Mouse (Mus musculus): Measurements from ENCODE around the gene Itga10. TPM values are rescaled to one million over a fixed set of nuclear protein-coding genes. Genes with fewer than 3 reads are reported as not detected.
"Not testable (repeated sequence)": the region's sequence is repeated elsewhere in the genome, so short reads cannot be mapped to it uniquely, and the experiment has no call there.

Gene Itga10
- polyA plus RNA-seq, 1 experiment from 2014 or later, result 1.1 TPM

- no peak for ATAC-seq
- 58% methylated on average over 17 of the region's 17 CpGs for WGBS
These were observed 38.9 kb downstream of the Itga10 start for GRCm38 (mm10) chr3:96684151-96684821.

GRCm38 (mm10) chr3:96684822-96685156 lies 39.4 kb downstream of the Itga10 start:
- H3K9me3 ChIP-seq (replicated peaks; ENCODE audit: control insufficient read depth, low read length, poor library complexity, severe bottlenecking), result no peaks in the 10 kb centered on the region
- no peak overlapping the region for H3K27ac ChIP-seq (ENCODE audit: low read length)
- peak overlapping the region; percentile 47 for H3K4me2 ChIP-seq (ENCODE audit: low read length)
- H3K27me3 ChIP-seq (ENCODE audit: control insufficient read depth, insufficient read depth, low read depth, low read length), result no peaks in the 10 kb centered on the region
- no peak for ATAC-seq
- WGBS, result 43% methylated on average over 28 of the region's 28 CpGs
- no peak overlapping the region for H3K9ac ChIP-seq (ENCODE audit: low read depth, low read length)
- peak overlapping the region; percentile 23; the same call in 1 of the 2 replicates for H3K4me3 ChIP-seq (ENCODE audit: low read depth, low read length)
- no peaks in the 10 kb centered on the region for H3K36me3 ChIP-seq (ENCODE audit: control insufficient read depth, insufficient read depth, low read length)
- H3K4me1 ChIP-seq (ENCODE audit: control insufficient read depth, insufficient read depth, low read length), result 0 out of 2 replicates have a peak, but pooled peaks cover 4% of the 10 kb centered on the region

More at GRCm38 (mm10) chr3:96684151-96684821, 38.9 kb downstream of the Itga10 start:
- no peak overlapping the region for H3K27ac ChIP-seq (ENCODE audit: low read length)
- H3K9me3 ChIP-seq (replicated peaks; ENCODE audit: control insufficient read depth, low read length, poor library complexity, severe bottlenecking), result no peaks in the 10 kb centered on the region
- no peaks in the 10 kb centered on the region for H3K27me3 ChIP-seq (ENCODE audit: control insufficient read depth, insufficient read depth, low read depth, low read length)
- H3K36me3 ChIP-seq (ENCODE audit: control insufficient read depth, insufficient read depth, low read length), result no peaks in the 10 kb centered on the region
- H3K9ac ChIP-seq (ENCODE audit: low read depth, low read length), result no peak overlapping the region
- H3K4me3 ChIP-seq (ENCODE audit: low read depth, low read length), result peak overlapping the region; percentile 23; the same call in 1 of the 2 replicates
- 0 out of 2 replicates have a peak, but pooled peaks cover 6% of the 10 kb centered on the region for H3K4me1 ChIP-seq (ENCODE audit: control insufficient read depth, insufficient read depth, low read length)
- H3K4me2 ChIP-seq (ENCODE audit: low read length), result peak overlapping the region; percentile 47

- not testable (repeated sequence) for H3K27ac ChIP-seq (ENCODE audit: low read length); H3K9me3 ChIP-seq (replicated peaks; ENCODE audit: control insufficient read depth, low read length, poor library complexity, severe bottlenecking); H3K4me2 ChIP-seq (ENCODE audit: low read length); H3K27me3 ChIP-seq (ENCODE audit: control insufficient read depth, insufficient read depth, low read depth, low read length); H3K4me1 ChIP-seq (ENCODE audit: control insufficient read depth, insufficient read depth, low read length); ATAC-seq; H3K36me3 ChIP-seq (ENCODE audit: control insufficient read depth, insufficient read depth, low read length); H3K9ac ChIP-seq (ENCODE audit: low read depth, low read length); H3K4me3 ChIP-seq (ENCODE audit: low read depth, low read length)
- WGBS, result 96% methylated on average over 5 of the region's 5 CpGs
These were observed 40.7 kb downstream of the Itga10 start for GRCm38 (mm10) chr3:96686057-96686456.

GRCm38 (mm10) chr3:96688854-96689253 lies 43.5 kb downstream of the Itga10 start:
- Histone ChIP-seq H3K9ac (ENCODE audit: low read depth, low read length) (no peak overlapping the region), H3K4me1 (ENCODE audit: control insufficient read depth, insufficient read depth, low read length) (no peaks in the 10 kb centered on the region), H3K36me3 (ENCODE audit: control insufficient read depth, insufficient read depth, low read length) (no peaks in the 10 kb centered on the region), H3K9me3 (replicated peaks; ENCODE audit: control insufficient read depth, low read length, poor library complexity, severe bottlenecking) (no peaks in the 10 kb centered on the region), H3K4me2 (ENCODE audit: low read length) (no peak overlapping the region), H3K27me3 (ENCODE audit: control insufficient read depth, insufficient read depth, low read depth, low read length) (no peaks in the 10 kb centered on the region), H3K4me3 (ENCODE audit: low read depth, low read length) (no peak overlapping the region), H3K27ac (ENCODE audit: low read length) (no peak overlapping the region)
- ATAC-seq, result no peak
- WGBS, result 86% methylated on average over 11 of the region's 11 CpGs

GRCm38 (mm10) chr3:96690298-96690697 lies 44.9 kb downstream of the Itga10 start:
- Histone ChIP-seq H3K9me3 (replicated peaks; ENCODE audit: control insufficient read depth, low read length, poor library complexity, severe bottlenecking) (no peaks in the 10 kb centered on the region), H3K36me3 (ENCODE audit: control insufficient read depth, insufficient read depth, low read length) (no peaks in the 10 kb centered on the region), H3K4me1 (ENCODE audit: control insufficient read depth, insufficient read depth, low read length) (no peaks in the 10 kb centered on the region), H3K27me3 (ENCODE audit: control insufficient read depth, insufficient read depth, low read depth, low read length) (no peaks in the 10 kb centered on the region), H3K4me3 (ENCODE audit: low read depth, low read length) (no peak overlapping the region), H3K27ac (ENCODE audit: low read length) (no peak overlapping the region), H3K9ac (ENCODE audit: low read depth, low read length) (no peak overlapping the region), H3K4me2 (ENCODE audit: low read length) (no peak overlapping the region)
- 39% methylated on average over 3 of the region's 3 CpGs for WGBS
- no peak for ATAC-seq

- H3K36me3 ChIP-seq (ENCODE audit: control insufficient read depth, insufficient read depth, low read length), result no peaks in the 10 kb centered on the region
- H3K27ac ChIP-seq (ENCODE audit: low read length), result no peak overlapping the region
- no peak overlapping the region for H3K4me2 ChIP-seq (ENCODE audit: low read length)
- ATAC-seq, result no peak
- H3K4me1 ChIP-seq (ENCODE audit: control insufficient read depth, insufficient read depth, low read length), result peaks cover 4% of the 10 kb centered on the region; the same call in 1 of the 2 replicates
- no peak overlapping the region for H3K4me3 ChIP-seq (ENCODE audit: low read depth, low read length)
- no peaks in the 10 kb centered on the region for H3K27me3 ChIP-seq (ENCODE audit: control insufficient read depth, insufficient read depth, low read depth, low read length)
- H3K9me3 ChIP-seq (replicated peaks; ENCODE audit: control insufficient read depth, low read length, poor library complexity, severe bottlenecking), result no peaks in the 10 kb centered on the region
- WGBS, result 11% methylated on average over 3 of the region's 3 CpGs
- no peak overlapping the region for H3K9ac ChIP-seq (ENCODE audit: low read depth, low read length)
These were observed 47.1 kb downstream of the Itga10 start for GRCm38 (mm10) chr3:96692506-96692905.

- 88% methylated on average over 1 of the region's 1 CpGs for WGBS
- H3K36me3 ChIP-seq (ENCODE audit: control insufficient read depth, insufficient read depth, low read length), result no peaks in the 10 kb centered on the region
- no peaks in the 10 kb centered on the region for H3K27me3 ChIP-seq (ENCODE audit: control insufficient read depth, insufficient read depth, low read depth, low read length)
- H3K9me3 ChIP-seq (replicated peaks; ENCODE audit: control insufficient read depth, low read length, poor library complexity, severe bottlenecking), result no peaks in the 10 kb centered on the region
- H3K4me2 ChIP-seq (ENCODE audit: low read length), result no peak overlapping the region
- H3K4me3 ChIP-seq (ENCODE audit: low read depth, low read length), result no peak overlapping the region
- H3K9ac ChIP-seq (ENCODE audit: low read depth, low read length), result no peak overlapping the region
- no peak overlapping the region for H3K27ac ChIP-seq (ENCODE audit: low read length)
- no peak for ATAC-seq
- peaks cover 9% of the 10 kb centered on the region for H3K4me1 ChIP-seq (ENCODE audit: control insufficient read depth, insufficient read depth, low read length)
These were observed 48.2 kb downstream of the Itga10 start for GRCm38 (mm10) chr3:96693579-96693978.

GRCm38 (mm10) chr3:96696198-96696765 lies 50.9 kb downstream of the Itga10 start, which contains the start of gene Pias3:
Gene Pias3, plus strand, starts transcription at chr3:96696384.
- peak within 1 kb of the TSS; percentile 91 for H3K4me3 ChIP-seq (ENCODE audit: low read depth, low read length)
- H3K9me3 ChIP-seq (replicated peaks; ENCODE audit: control insufficient read depth, low read length, poor library complexity, severe bottlenecking), result no peaks in the 10 kb centered on the region
- H3K4me2 ChIP-seq (ENCODE audit: low read length), result peak within 1 kb of the TSS; percentile 80
- H3K27ac ChIP-seq (ENCODE audit: low read length), result peak within 1 kb of the TSS; percentile 90
- ATAC-seq, result peak; percentile 54
- no peaks in the 10 kb centered on the region for H3K27me3 ChIP-seq (ENCODE audit: control insufficient read depth, insufficient read depth, low read depth, low read length)
- under 1% methylated on average over 35 of the region's 35 CpGs for WGBS
- peak within 1 kb of the TSS; percentile 91 for H3K9ac ChIP-seq (ENCODE audit: low read depth, low read length)
- H3K4me1 ChIP-seq (ENCODE audit: control insufficient read depth, insufficient read depth, low read length), result peaks cover 9% of the 10 kb centered on the region
- no peaks in the 10 kb centered on the region; the same call in 1 of the 2 replicates for H3K36me3 ChIP-seq (ENCODE audit: control insufficient read depth, insufficient read depth, low read length)

Measured in midbrain, embryonic 16.5 days (tissue).